Mouse (Mus musculus): ENCODE results near the gene Ccdc189. TPM values are rescaled to one million over a fixed set of nuclear protein-coding genes. Genes with fewer than 3 reads are reported as not detected.

Ccdc189 gene
- polyA plus RNA-seq, 1 experiment, result 1.5 TPM

- 84% methylated on average over 7 of the region's 7 CpGs for WGBS
- TF ChIP-seq POLR2A (IDR thresholded peaks at IDR 0.05; ENCODE audit: low read depth, low read length), result no peak
- TF ChIP-seq CTCF (IDR thresholded peaks at IDR 0.05; ENCODE audit: extremely low read depth, insufficient read length, insufficient replicate concordance, low read depth, low read length), result no peak
- Histone ChIP-seq H3K27ac (ENCODE audit: insufficient read depth, low read depth, low read length) (no peak overlapping the region), H3K4me1 (ENCODE audit: control insufficient read depth, insufficient read depth, insufficient read length, low read length) (peaks cover 9% of the 10 kb centered on the region; the same call in 1 of the 2 replicates), H3K27me3 (ENCODE audit: control insufficient read depth, insufficient read depth, low read length) (no peaks in the 10 kb centered on the region), H3K36me3 (ENCODE audit: control insufficient read depth, insufficient read depth, low read length) (peaks cover 32% of the 10 kb centered on the region), H3K4me3 (ENCODE audit: low read depth, low read length) (no peak overlapping the region)
Measured at GRCm38 (mm10) chr7:127585031-127585430, 3.4 kb downstream of the Ccdc189 start.

GRCm38 (mm10) chr7:127583260-127583659 lies 5.1 kb downstream of the Ccdc189 start:
- Histone ChIP-seq H3K4me1 (ENCODE audit: control insufficient read depth, insufficient read depth, insufficient read length, low read length) (0 out of 2 replicates have a peak, but pooled peaks cover 3% of the 10 kb centered on the region), H3K4me3 (ENCODE audit: low read depth, low read length) (no peak overlapping the region), H3K27ac (ENCODE audit: insufficient read depth, low read depth, low read length) (no peak overlapping the region), H3K27me3 (ENCODE audit: control insufficient read depth, insufficient read depth, low read length) (no peaks in the 10 kb centered on the region), H3K36me3 (ENCODE audit: control insufficient read depth, insufficient read depth, low read length) (peaks cover 38% of the 10 kb centered on the region)
- TF ChIP-seq CTCF (IDR thresholded peaks at IDR 0.05; ENCODE audit: extremely low read depth, insufficient read length, insufficient replicate concordance, low read depth, low read length), result no peak
- WGBS, result 91% methylated on average over 6 of the region's 6 CpGs

GRCm38 (mm10) chr7:127574115-127574514 lies 14.3 kb downstream of the Ccdc189 start:
- 9% methylated on average over 7 of the region's 7 CpGs for WGBS
- Histone ChIP-seq H3K4me3 (ENCODE audit: low read depth, low read length) (peak overlapping the region; percentile 25), H3K27me3 (ENCODE audit: control insufficient read depth, insufficient read depth, low read length) (no peaks in the 10 kb centered on the region), H3K4me1 (ENCODE audit: control insufficient read depth, insufficient read depth, insufficient read length, low read length) (peaks cover 5% of the 10 kb centered on the region; the same call in 1 of the 2 replicates), H3K36me3 (ENCODE audit: control insufficient read depth, insufficient read depth, low read length) (peaks cover 19% of the 10 kb centered on the region), H3K27ac (ENCODE audit: insufficient read depth, low read depth, low read length) (no peak overlapping the region)
- TF ChIP-seq POLR2A (IDR thresholded peaks at IDR 0.05; ENCODE audit: low read depth, low read length) (no peak), CTCF (IDR thresholded peaks at IDR 0.05; ENCODE audit: extremely low read depth, insufficient read length, insufficient replicate concordance, low read depth, low read length) (no peak)

- no peaks in the 10 kb centered on the region for H3K27me3 ChIP-seq (ENCODE audit: control insufficient read depth, insufficient read depth, low read length)
- under 1% methylated on average over 27 of the region's 28 CpGs for WGBS
- peak overlapping the region; percentile 85 for H3K4me3 ChIP-seq (ENCODE audit: low read depth, low read length)
- TF ChIP-seq POLR2A (IDR thresholded peaks at IDR 0.05; ENCODE audit: low read depth, low read length) (no peak), CTCF (IDR thresholded peaks at IDR 0.05; ENCODE audit: extremely low read depth, insufficient read length, insufficient replicate concordance, low read depth, low read length) (no peak)
- no peak overlapping the region for H3K27ac ChIP-seq (ENCODE audit: insufficient read depth, low read depth, low read length)
- peaks cover 5% of the 10 kb centered on the region; the same call in 1 of the 2 replicates for H3K4me1 ChIP-seq (ENCODE audit: control insufficient read depth, insufficient read depth, insufficient read length, low read length)
- H3K36me3 ChIP-seq (ENCODE audit: control insufficient read depth, insufficient read depth, low read length), result peaks cover 19% of the 10 kb centered on the region
Measured at GRCm38 (mm10) chr7:127573503-127574008, 14.8 kb downstream of the Ccdc189 start.

- H3K36me3 ChIP-seq (ENCODE audit: control insufficient read depth, insufficient read depth, low read length), result peaks cover 16% of the 10 kb centered on the region
- peak within 1 kb of the TSS; percentile 57 for H3K27ac ChIP-seq (ENCODE audit: insufficient read depth, low read depth, low read length)
- no peaks in the 10 kb centered on the region for H3K27me3 ChIP-seq (ENCODE audit: control insufficient read depth, insufficient read depth, low read length)
- no peak for TF ChIP-seq CTCF (IDR thresholded peaks at IDR 0.05; ENCODE audit: extremely low read depth, insufficient read length, insufficient replicate concordance, low read depth, low read length)
- peak; percentile 60; the same call in 1 of the 2 replicates for TF ChIP-seq POLR2A (IDR thresholded peaks at IDR 0.05; ENCODE audit: low read depth, low read length)
- H3K4me3 ChIP-seq (ENCODE audit: low read depth, low read length), result peak within 1 kb of the TSS; percentile 85
- WGBS, result 1% methylated on average over 17 of the region's 17 CpGs
- peaks cover 5% of the 10 kb centered on the region; the same call in 1 of the 2 replicates for H3K4me1 ChIP-seq (ENCODE audit: control insufficient read depth, insufficient read depth, insufficient read length, low read length)
Measured at GRCm38 (mm10) chr7:127572895-127573471, 15.4 kb downstream of the Ccdc189 start, which contains the start of gene Phkg2. Gene Phkg2 (plus strand): TSS chr7:127573340.

GRCm38 (mm10) chr7:127564381-127565150 lies 23.8 kb downstream of the Ccdc189 start:
- H3K27me3 ChIP-seq (ENCODE audit: control insufficient read depth, insufficient read depth, low read length), result no peaks in the 10 kb centered on the region
- WGBS, result 66% methylated on average over 6 of the region's 6 CpGs
- H3K36me3 ChIP-seq (ENCODE audit: control insufficient read depth, insufficient read depth, low read length), result peaks cover 33% of the 10 kb centered on the region

GRCm38 (mm10) chr7:127561340-127561858 lies 27.0 kb downstream of the Ccdc189 start, which contains the start of gene Tmem265:
Gene Tmem265 (plus strand): TSS chr7:127561390.
- Histone ChIP-seq H3K36me3 (ENCODE audit: control insufficient read depth, insufficient read depth, low read length) (peaks cover 54% of the 10 kb centered on the region), H3K27ac (ENCODE audit: insufficient read depth, low read depth, low read length) (no peak within 1 kb of the TSS), H3K4me3 (ENCODE audit: low read depth, low read length) (no peak within 1 kb of the TSS), H3K4me1 (ENCODE audit: control insufficient read depth, insufficient read depth, insufficient read length, low read length) (no peaks in the 10 kb centered on the region), H3K27me3 (ENCODE audit: control insufficient read depth, insufficient read depth, low read length) (no peaks in the 10 kb centered on the region)
- no peak for TF ChIP-seq POLR2A (IDR thresholded peaks at IDR 0.05; ENCODE audit: low read depth, low read length)
- no peak for TF ChIP-seq CTCF (IDR thresholded peaks at IDR 0.05; ENCODE audit: extremely low read depth, insufficient read length, insufficient replicate concordance, low read depth, low read length)
- WGBS, result 75% methylated on average over 5 of the region's 5 CpGs

More at GRCm38 (mm10) chr7:127564381-127565150, 23.8 kb downstream of the Ccdc189 start:
- Histone ChIP-seq H3K4me1 (ENCODE audit: control insufficient read depth, insufficient read depth, insufficient read length, low read length) (no peaks in the 10 kb centered on the region), H3K4me3 (ENCODE audit: low read depth, low read length) (no peak overlapping the region), H3K27ac (ENCODE audit: insufficient read depth, low read depth, low read length) (no peak overlapping the region)
- TF ChIP-seq POLR2A (IDR thresholded peaks at IDR 0.05; ENCODE audit: low read depth, low read length), result no peak
- TF ChIP-seq CTCF (IDR thresholded peaks at IDR 0.05; ENCODE audit: extremely low read depth, insufficient read length, insufficient replicate concordance, low read depth, low read length), result no peak
